Mouse (Mus musculus) liver, embryonic 15.5 days (tissue): ENCODE results near the gene Zfand3. TPM values are rescaled to one million over a fixed set of nuclear protein-coding genes. Genes with fewer than 3 reads are reported as not detected.

Source experiments
- ATAC-seq: fragments of 200-750 bp; cut with Nextera tagmentation; 2 replicates; pipeline ENCODE4 v1.8.0; 2017; ENCODE audit warnings: moderate number of reproducible peaks, mild to moderate bottlenecking, moderate library complexity; ENCODE audit not compliant: insufficient read depth
- H3K27ac ChIP-seq: fragments of 300-500 bp; sonication (generic); replicated peaks from 2 replicates; pipeline ENCODE4 v1.5.1; 2015; ENCODE audit warnings: mild to moderate bottlenecking, inconsistent platforms
- H3K27me3 ChIP-seq: fragments of 300-500 bp; sonication (generic); 2 replicates; pipeline ENCODE4 v1.6.1; 2015; ENCODE audit warnings: mild to moderate bottlenecking, inconsistent platforms
- H3K36me3 ChIP-seq: fragments of 300-500 bp; sonication (generic); replicated peaks from 2 replicates; pipeline ENCODE4 v1.6.1; 2015; ENCODE audit warnings: moderate library complexity, mild to moderate bottlenecking, inconsistent platforms
- H3K4me1 ChIP-seq: fragments of 300-500 bp; sonication (generic); replicated peaks from 2 replicates; pipeline ENCODE4 v1.6.1; 2015; ENCODE audit warnings: inconsistent platforms
- H3K4me2 ChIP-seq: fragments of 300-500 bp; sonication (generic); 2 replicates; pipeline ENCODE4 v1.6.1; 2015; ENCODE audit warnings: moderate library complexity, mild to moderate bottlenecking, inconsistent platforms
- H3K4me3 ChIP-seq: fragments of 300-500 bp; sonication (generic); replicated peaks from 2 replicates; pipeline ENCODE4 v1.5.1; 2015; ENCODE audit warnings: mild to moderate bottlenecking, inconsistent platforms
- H3K9ac ChIP-seq: fragments of 300-500 bp; sonication (generic); 2 replicates; pipeline ENCODE4 v1.6.1; 2015; ENCODE audit warnings: moderate library complexity, mild to moderate bottlenecking, inconsistent platforms
- H3K9me3 ChIP-seq: fragments of 300-500 bp; sonication (generic); replicated peaks from 2 replicates; pipeline ENCODE4 v1.6.1; 2016; ENCODE audit warnings: inconsistent platforms
- WGBS: fragments of 180-500 bp; shearing (Covaris S2); methylation state at CpG from one replicate; pipeline ENCODE4 v1.1.7; 2015; ENCODE audit warnings: mixed read lengths; ENCODE audit not compliant: insufficient replicate concordance; 5-methylcytosine and 5-hydroxymethylcytosine counted together
- polyA plus RNA-seq: library from polyadenylated mRNA; unstranded; fragments of >200 nt; fragmentation: Nextera tagmentation; extraction: Ambion mirVana; gene quantifications from 2 replicates; pipeline ENCODE4 v1.2.1, GENCODE M21; 2015

Gene Zfand3
- polyA plus RNA-seq, 1 experiment from 2014 or later: 15.4 TPM

DNA sequence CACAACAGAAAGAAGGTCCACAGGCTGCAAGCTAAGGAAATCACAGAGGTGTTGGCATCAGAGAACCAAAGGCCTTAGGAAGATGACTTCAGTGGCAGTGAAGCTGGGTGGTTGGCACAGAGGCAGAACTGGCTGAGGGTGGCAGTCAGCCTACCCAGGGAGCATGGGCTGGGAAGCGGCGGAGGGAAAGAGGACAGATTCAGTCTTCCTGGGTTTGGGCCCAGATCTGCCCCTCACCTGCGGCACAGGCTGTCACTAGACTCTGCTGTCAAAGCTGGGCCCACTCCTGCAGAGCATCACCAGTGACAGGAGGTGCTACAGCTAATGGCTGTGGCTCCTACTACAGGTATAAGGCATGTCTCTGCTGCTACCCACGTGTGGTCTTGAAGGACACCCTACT is 238.1 kb downstream of the Zfand3 start:
- Histone ChIP-seq H3K27me3 (no peaks in the 10 kb centered on the region), H3K36me3 (no peaks in the 10 kb centered on the region), H3K9ac (no peak overlapping the region), H3K27ac (no peak overlapping the region), H3K4me2 (no peak overlapping the region), H3K4me1 (peaks cover 6% of the 10 kb centered on the region; the same call in 1 of the 2 replicates), H3K4me3 (no peak overlapping the region), H3K9me3 (no peaks in the 10 kb centered on the region)
- WGBS: 76% methylated on average over 4 of the region's 4 CpGs
- no peak for ATAC-seq

DNA sequence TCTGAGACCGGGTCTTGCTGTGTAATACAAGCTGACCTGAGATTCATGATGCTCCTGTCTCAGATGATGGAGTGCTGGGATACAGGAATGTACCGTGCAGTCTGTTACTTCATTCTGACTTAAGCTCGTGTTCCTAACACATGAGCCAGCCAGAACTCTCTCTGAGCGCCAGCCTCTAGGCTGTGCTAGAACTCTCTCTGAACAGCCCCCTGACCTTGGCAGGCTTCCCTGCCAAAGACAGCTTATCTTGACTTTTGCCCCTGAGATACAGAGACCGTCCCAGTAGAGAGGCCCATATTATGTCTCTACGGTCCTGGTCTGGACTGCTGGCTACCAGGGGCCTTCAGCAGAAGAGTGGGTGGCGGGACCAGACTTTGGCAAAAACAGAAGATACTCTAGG is 239.0 kb downstream of the Zfand3 start:
- Histone ChIP-seq H3K4me3 (no peak overlapping the region), H3K4me2 (no peak overlapping the region), H3K27me3 (no peaks in the 10 kb centered on the region), H3K9me3 (no peaks in the 10 kb centered on the region), H3K9ac (no peak overlapping the region), H3K4me1 (peaks cover 6% of the 10 kb centered on the region; the same call in 1 of the 2 replicates), H3K36me3 (no peaks in the 10 kb centered on the region), H3K27ac (no peak overlapping the region)
- 50% methylated on average over 7 of the region's 7 CpGs for WGBS
- ATAC-seq: no peak

- no peaks in the 10 kb centered on the region for H3K36me3 ChIP-seq
- no peak for ATAC-seq
- no peak overlapping the region for H3K27ac ChIP-seq
- H3K4me2 ChIP-seq: no peak overlapping the region
- no peak overlapping the region for H3K4me3 ChIP-seq
- peaks cover 6% of the 10 kb centered on the region; the same call in 1 of the 2 replicates for H3K4me1 ChIP-seq
- H3K27me3 ChIP-seq: no peaks in the 10 kb centered on the region
- H3K9me3 ChIP-seq: no peaks in the 10 kb centered on the region
- no peak overlapping the region for H3K9ac ChIP-seq
- WGBS: 71% methylated on average over 14 of the region's 14 CpGs
Measured at GRCm38 (mm10) chr17:30244651-30245307, 240.2 kb downstream of the Zfand3 start.

- Histone ChIP-seq H3K9ac (no peak overlapping the region), H3K4me1 (peaks cover 6% of the 10 kb centered on the region; the same call in 1 of the 2 replicates), H3K36me3 (no peaks in the 10 kb centered on the region), H3K4me3 (no peak overlapping the region), H3K9me3 (no peaks in the 10 kb centered on the region), H3K27me3 (no peaks in the 10 kb centered on the region), H3K27ac (no peak overlapping the region), H3K4me2 (no peak overlapping the region)
- ATAC-seq: no peak
- WGBS: 74% methylated on average over 10 of the region's 10 CpGs
Measured at GRCm38 (mm10) chr17:30245308-30245706, 240.8 kb downstream of the Zfand3 start.

GRCm38 (mm10) chr17:30253028-30253427 is 248.5 kb downstream of the Zfand3 start:
- H3K4me3 ChIP-seq: no peak overlapping the region
- H3K9ac ChIP-seq: no peak overlapping the region
- H3K9me3 ChIP-seq: no peaks in the 10 kb centered on the region
- no peaks in the 10 kb centered on the region for H3K36me3 ChIP-seq
- 73% methylated on average over 5 of the region's 5 CpGs for WGBS
- H3K4me1 ChIP-seq: no peaks in the 10 kb centered on the region
- H3K27me3 ChIP-seq: no peaks in the 10 kb centered on the region
- H3K4me2 ChIP-seq: no peak overlapping the region
- no peak overlapping the region for H3K27ac ChIP-seq
- no peak for ATAC-seq

- no peaks in the 10 kb centered on the region for H3K27me3 ChIP-seq
- no peak overlapping the region for H3K4me2 ChIP-seq
- H3K9ac ChIP-seq: no peak overlapping the region
- no peaks in the 10 kb centered on the region for H3K9me3 ChIP-seq
- ATAC-seq: no peak
- no peaks in the 10 kb centered on the region for H3K4me1 ChIP-seq
- H3K36me3 ChIP-seq: no peaks in the 10 kb centered on the region
- H3K27ac ChIP-seq: no peak overlapping the region
- 62% methylated on average over 7 of the region's 7 CpGs for WGBS
- H3K4me3 ChIP-seq: no peak overlapping the region
Measured at GRCm38 (mm10) chr17:30253924-30254323, 249.4 kb downstream of the Zfand3 start.

DNA sequence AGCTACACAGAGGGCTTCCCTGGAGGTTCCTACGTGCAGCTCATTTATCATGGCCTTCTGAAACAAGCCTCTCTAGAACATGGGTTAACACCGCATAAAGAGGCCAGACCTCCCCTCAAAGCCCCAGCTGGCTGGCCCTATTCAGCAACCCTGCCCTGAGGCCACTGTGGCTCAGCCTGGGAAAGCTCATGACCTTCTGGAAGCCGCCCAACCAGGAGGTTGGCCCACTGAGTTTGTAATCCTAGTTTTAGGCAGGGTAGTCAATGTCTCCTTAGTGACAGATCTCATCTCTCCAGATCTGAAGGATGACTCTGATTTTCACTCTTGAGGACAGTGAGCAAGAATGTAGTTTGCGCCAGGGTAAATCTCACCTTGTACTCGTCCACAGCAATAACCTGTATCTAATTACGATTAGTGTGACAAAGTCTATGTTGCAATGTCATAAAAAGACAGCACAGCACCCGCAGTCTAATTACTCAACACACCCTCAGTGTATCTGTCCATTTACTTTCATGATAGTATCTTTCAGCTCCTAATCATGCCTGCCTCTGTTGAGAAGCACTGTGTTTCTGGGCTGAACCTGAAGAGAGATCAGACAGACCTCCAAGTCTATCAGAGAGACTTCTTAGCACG is 251.5 kb downstream of the Zfand3 start:
- ATAC-seq: no peak
- Histone ChIP-seq H3K4me1 (no peaks in the 10 kb centered on the region), H3K4me3 (no peak overlapping the region), H3K36me3 (no peaks in the 10 kb centered on the region), H3K9me3 (no peaks in the 10 kb centered on the region), H3K27me3 (no peaks in the 10 kb centered on the region), H3K27ac (no peak overlapping the region), H3K4me2 (no peak overlapping the region), H3K9ac (no peak overlapping the region)
- WGBS: 68% methylated on average over 8 of the region's 8 CpGs

GRCm38 (mm10) chr17:30258480-30258879 is 253.9 kb downstream of the Zfand3 start:
- H3K9me3 ChIP-seq: no peaks in the 10 kb centered on the region

DNA sequence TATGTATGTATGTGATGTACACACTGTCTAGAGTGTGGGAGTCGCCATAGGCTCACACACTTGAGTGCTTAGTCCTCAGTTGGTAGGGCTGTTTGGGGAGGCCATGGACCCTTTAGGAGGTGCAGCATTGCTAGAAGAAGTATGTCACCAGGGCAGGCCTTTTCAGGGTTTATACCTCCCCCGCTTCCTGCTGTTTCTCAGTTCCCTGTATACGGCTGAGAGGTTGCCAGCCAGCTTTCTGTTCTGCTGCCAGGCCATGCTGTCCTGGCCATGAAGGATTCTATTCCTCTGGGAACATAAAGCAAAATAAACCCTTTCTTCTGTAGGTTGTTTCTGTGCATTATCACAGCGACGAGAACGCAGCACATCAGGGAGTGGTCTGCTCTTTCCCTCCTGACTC is 255.4 kb downstream of the Zfand3 start:
- no peak for ATAC-seq
- WGBS: 73% methylated on average over 6 of the region's 6 CpGs

More at GRCm38 (mm10) chr17:30258480-30258879, 253.9 kb downstream of the Zfand3 start:
- H3K27me3 ChIP-seq: no peaks in the 10 kb centered on the region
- H3K27ac ChIP-seq: no peak overlapping the region
- H3K9ac ChIP-seq: no peak overlapping the region
- no peak overlapping the region for H3K4me2 ChIP-seq
- ATAC-seq: no peak
- WGBS: 58% methylated on average over 4 of the region's 4 CpGs
- H3K4me3 ChIP-seq: no peak overlapping the region
- no peaks in the 10 kb centered on the region for H3K36me3 ChIP-seq
- 0 out of 2 replicates have a peak, but pooled peaks cover 6% of the 10 kb centered on the region for H3K4me1 ChIP-seq

More for the DNA sequence above, 255.4 kb downstream of the Zfand3 start:
- Histone ChIP-seq H3K27ac (no peak overlapping the region), H3K9me3 (no peaks in the 10 kb centered on the region), H3K9ac (no peak overlapping the region), H3K4me1 (0 out of 2 replicates have a peak, but pooled peaks cover 6% of the 10 kb centered on the region), H3K4me2 (no peak overlapping the region), H3K4me3 (no peak overlapping the region), H3K27me3 (no peaks in the 10 kb centered on the region), H3K36me3 (no peaks in the 10 kb centered on the region)
